Mouse (Mus musculus) urinary bladder, postnatal 36 days (tissue): Measurements from ENCODE around the gene Rcor3.

ENCODE experiments used
- DNase-seq, 2 experiments: peaks; one replicate each; pipeline ENCODE4 v3.0.0; 2022; ENCODE audit warnings: low spot score in 2 of 2, mixed read lengths in 1 of 2

Rcor3 gene

DNA sequence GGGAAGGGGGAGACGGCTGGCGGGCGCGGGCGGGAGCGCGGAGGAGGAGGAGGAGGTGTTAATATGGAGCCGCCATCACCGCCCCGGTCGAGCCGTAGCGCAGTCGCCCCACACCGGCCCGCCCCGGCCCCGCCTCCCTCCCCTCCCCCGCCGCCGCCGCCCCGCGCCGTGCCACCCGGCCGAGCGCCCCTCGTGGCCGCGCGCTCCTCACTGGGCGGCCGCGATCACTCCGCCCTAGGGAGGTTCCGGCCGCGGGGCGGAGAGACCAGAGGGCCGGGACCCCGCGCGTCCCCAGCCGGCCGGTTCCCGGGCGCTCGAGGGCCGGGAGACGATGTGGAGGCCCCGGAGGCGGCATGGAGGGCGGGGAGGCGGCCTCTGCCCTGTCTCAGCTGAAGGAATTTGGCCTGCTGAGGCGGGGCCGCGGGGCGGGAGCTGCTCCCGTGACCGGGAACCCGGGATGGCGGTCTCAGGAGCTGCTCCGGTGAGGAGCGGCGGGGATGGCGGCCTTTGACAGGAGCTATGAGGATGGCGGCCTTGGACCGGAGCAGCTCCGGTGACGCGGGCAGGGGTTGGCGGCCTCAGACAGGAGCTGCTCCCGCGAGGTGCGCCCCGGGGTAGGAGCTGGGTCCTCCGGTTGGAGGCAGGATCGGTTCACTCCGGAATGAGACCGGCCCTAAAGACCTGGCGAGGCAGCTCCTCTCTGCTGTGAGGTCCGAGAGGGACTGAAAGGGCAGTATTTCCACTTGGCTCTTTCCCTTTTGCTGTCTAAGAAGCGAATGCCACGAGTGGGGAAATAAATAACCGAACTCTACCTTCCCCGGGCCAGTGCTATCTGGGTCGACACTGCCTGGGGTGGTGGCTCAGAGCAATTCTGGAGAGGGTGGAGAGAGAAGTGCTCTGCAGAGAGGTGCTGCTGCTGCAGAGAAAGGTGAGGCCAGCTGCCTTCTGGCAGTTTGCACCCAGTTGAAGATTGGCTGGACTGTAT, at the start of gene Rcor3:
Rcor3 (minus strand) TSS at position 137 of the 985 bp plus-strand sequence.
- DNase-seq = peak; percentile 76 to 78

DNA sequence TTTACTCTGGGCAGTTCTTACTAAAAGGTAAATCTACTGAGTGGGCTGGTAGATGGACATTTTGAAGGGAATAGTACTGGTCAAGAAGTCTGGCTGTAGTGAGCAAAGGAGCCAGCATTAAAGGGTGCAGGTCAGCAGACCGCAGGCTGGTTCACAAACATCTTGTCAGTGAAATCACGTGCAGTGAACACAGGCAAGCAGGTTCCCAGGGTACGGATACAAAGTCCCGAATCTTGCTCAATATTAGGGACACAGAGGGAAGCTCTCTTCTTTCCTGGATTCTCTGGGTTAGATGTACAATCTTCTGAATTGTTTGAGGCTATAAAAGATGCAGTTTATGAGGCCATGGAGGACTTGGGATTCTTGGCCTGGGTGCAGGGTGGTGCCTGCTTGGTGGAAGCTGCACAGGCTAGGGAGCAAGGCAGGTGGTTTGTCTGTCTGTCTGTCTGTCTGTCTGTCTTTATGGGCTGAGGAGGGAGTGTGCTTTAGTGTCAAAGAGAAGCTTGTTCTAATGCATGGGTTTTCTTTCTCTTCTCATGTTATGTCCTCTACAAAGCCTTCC, 43.9 kb upstream of the Rcor3 start:
- no peak for DNase-seq

DNA sequence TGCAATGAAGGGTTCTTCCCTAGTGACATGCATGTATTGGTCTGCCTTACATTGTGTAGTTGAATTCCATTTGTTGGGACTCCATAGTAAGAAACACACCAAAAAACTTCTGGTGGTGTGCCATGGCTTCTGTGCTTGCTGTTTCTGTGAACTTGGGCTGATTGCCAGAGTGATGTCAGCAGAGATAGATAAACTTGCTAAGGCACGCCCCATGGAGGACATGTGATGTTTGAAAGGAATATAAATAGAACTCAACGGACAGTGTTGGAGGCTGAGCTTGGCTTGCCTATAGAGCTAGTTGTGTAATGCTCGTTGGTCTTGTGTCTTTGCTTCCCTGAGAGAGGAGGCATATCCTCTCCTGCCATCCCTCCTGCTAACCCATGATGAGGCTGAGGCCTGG, 42.0 kb upstream of the Rcor3 start:
- no peak for DNase-seq

DNA sequence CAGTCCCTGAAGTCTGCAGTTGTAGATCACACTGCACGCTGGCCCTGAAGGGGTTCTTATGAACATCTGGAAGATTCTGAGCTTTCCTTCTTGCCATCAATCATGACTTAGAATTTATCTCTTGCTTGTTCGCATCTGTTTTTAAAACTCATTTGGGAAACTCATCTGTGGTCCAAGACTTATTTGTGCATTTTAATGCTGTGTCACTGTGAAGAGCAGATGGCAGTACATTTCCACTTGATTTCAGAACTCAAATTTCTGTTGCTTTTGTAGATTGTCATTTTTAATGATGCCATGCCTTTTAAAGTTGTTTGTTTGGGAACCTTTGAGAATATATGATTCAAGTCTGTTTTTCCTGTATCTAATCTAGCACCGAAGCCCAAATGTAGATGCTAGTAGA, 33.6 kb upstream of the Rcor3 start:
- DNase-seq = no peak

DNA sequence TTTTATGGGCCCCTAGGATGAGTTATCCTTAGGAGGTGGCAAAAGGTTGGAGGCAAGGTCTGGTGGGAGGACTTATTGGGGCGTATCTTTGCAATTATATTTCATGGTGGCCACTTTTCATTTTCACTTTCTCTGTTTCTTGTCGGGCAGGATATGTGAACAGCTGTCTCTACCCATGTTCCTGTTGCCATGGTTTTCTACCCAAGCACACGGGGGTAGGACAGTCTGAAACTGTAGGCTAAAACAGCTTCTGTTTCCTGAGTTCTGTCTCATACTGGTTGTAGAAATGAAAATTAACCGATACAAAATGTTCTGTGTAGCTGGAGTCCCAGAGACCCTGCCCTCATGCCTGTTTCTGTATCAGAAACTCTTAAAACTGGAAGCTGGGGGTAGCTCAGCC, 13.3 kb upstream of the Rcor3 start:
- DNase-seq = no peak

DNA sequence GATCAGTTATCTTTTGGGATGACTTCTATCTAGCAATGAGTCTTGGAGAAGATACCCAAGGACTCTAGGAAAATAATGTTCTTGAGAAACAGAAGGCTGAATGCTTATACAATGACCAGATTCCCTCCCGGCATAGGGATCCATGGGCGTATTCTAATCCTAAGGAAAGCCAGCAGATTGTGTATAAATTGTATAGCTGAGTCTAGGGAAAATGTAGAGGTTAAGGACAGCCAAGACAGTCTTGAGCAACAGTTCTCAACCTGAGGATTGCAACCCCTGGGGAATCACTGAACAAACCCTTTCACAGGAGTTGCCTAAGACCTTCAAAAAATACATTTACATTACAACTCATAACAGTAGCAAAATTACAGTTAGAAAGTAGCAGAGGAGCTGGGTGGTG, 2.5 kb upstream of the Rcor3 start:
- no peak for DNase-seq

DNA sequence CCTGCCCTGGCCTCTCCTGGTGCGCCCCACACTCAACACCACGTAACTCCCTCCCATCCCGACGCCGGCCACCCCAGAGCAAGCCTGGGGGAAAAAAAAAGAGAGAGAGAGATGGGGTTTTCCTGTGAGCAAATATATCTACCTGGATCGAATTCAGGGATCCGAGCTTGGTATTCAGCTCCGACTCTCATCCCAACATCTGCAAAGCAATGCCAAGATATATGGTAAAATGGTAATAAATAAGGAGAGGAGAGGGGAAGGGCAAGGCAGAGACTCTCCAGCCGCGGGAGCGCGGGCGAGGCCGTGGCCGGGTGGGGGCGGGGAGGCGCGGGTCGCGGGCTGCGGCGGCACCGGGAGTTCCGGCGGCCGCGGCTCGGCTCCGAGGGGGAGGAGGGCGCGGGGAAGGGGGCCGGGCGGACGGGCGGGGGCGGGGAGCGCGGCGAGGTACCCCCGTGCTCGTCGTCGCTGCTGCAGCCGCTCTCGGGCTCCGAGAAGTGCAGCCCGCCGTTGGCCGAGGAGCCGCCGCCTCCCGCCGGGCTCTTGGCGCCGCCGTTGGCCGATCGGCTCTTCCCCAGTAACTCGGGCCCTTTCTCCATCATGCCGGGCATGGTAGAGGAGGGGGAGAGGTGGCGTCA, 454 bp downstream of the Rcor3 start:
- DNase-seq = peak in 1 of 2 experiments; percentile 19

DNA sequence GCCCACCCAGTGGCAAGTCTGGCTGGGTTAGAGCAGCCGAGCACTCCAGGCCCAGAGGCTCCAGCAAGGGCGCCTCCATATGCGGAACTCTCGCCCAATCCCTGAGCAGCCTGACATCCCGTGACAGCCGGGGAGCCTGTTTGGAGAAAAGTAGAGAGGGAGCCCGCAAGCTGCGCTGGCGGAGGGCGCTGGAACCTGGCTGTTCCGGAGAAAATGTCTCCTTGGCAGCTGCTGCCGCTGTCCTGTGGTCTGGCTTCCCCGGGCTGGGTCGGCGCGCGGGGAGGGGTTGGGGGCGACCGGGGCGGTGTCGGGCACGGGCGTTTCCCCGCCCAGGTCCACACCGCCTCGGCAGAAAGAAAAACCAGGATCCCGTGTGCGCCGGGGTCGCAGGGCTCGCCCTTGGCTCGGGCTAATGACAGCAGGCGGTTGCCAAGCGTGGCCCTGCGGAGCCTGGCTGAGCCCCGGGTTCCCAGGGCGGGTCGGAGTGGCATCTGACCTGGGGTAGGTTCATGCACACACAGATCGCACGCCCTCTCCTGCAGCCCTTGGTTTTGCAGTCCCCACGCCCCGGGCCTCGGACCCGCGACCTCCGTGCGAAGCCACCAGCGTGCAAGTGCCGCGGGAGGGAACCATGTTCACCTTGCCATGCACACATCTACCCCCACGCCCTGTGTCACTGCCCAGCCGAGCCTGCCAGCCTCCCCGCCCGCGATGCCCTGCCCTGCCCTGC, 1.1 kb downstream of the Rcor3 start:
- peak; percentile 56 to 79 for DNase-seq

DNA sequence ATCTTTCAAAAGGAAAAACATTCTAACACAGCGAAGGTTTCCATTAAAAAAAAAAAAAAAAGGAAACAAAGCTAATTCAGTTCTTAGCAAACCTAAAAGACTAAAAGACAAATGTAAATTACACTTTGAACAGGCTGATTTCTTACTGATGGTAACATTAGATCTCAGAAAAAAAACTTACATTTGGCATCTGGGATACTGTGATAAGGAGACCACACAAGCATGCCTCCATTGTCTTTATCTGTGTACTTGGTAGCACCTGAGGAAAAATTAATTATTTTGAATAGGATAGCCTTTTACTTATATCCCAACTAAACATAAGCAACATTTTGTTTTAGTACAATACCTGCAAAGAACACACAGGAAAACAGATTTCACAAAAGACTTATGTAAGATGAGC, 7.7 kb downstream of the Rcor3 start:
- no peak for DNase-seq

DNA sequence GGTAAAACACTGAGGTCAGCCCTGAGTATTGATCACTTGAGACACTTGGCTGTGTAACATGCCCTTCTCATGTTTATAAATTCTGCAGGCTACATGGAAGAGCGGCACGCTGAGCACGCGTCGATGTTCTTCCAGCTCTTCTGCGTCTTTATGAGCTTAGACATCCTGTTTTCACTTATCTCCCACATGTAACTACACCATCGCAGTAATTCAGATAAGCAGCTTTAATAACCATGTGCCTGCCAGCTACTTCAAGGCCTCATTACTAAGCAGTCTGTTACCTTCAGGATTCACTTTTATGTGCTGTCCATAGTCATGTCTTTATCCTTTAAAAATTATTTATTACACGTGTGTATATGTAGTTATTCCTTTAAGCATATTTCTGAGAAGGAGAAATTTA, 9.5 kb downstream of the Rcor3 start:
- no peak for DNase-seq

DNA sequence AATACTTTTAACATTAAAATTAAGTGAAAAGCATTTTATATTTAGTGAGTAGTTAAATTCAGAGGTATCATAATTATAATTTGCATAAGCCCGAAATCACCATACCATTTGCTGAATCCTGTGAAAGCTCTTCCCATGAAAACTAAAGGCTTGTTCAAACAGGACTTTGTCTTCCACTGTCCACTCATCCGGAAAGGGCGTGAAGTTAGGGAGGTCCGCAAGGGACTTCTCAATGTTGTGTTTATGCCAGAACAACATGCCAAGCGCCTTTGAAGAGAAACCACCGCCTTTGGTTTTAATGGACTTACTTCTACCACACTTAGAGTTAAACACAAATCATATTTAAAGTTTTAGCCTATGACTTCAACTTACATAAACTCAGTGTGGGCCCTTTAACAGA, 12.1 kb downstream of the Rcor3 start:
- no peak for DNase-seq

DNA sequence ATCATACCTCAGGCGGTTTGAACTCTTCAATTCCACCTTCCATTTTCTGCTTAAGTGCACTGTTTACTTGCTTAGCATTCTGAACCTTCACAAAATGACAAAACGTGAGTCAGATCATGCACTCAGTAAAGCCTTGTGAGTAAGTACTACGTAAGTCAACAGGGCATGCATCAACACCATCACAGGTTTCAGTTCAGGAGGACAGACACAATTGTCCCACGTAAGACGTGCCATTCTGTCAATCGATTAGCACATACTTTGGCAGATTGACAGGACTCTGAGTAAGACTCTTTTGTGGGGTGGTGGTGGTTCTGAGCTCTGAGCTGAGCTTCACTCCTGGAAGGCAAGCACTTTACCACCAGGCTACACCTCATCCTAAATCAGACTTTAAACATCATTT, 21.6 kb downstream of the Rcor3 start:
- DNase-seq = no peak

DNA sequence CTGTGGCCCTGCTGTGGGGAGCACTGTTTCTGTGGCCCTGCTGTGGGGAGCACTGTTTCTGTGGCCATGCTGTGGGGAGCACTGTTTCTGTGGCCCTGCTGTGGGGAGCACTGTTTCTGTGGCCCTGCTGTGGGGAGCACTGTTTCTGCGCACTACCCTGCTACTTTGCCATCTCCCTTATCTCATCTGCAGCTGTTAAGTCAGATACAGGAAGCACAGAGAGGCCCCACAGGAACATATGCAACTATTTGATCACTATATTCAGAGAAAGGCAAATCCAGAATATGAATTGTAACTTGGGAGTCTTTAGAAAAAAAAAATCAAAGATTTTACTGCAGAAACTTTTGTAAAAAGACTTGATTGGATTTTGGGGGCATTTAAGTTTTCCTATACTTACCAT, 22.5 kb downstream of the Rcor3 start:
- no peak for DNase-seq

DNA sequence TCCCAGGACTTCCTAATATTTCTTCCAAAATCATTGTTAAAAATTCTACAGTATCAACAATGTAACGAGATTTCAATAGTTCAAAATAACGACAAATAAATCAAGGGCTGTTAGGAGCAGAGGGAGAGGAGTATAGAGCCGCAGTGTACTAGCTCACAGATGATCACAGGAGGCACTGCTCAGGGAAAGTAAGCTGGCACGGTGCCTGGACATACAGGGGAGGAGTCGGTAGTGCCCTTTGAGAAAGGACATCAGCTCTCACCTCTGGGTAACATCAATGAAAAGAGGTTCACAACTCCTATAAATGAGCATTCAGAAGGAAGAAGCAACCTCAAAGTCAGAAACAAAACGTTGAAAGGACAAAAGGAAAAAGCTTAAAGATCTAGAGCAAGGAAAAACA, 28.7 kb downstream of the Rcor3 start:
- no peak for DNase-seq

DNA sequence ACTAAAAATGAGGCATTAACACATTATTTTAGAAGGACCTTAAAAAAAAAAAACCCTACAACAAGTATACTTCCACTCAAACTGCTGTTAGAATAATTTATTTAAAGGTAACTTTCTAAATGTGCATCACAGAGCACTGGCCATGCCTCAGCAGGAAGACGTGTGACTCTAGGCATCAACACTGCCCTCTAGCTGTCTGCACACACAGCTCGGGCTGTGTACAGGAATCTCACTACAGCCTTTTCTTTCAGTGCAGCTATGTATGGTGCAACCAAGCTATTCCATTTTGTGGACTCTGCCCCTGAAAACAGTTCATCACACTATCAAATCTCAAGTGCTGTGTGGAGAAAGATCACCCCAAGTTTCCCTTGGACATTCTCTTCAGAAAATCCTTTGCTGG, 30.5 kb downstream of the Rcor3 start:
- DNase-seq = no peak

DNA sequence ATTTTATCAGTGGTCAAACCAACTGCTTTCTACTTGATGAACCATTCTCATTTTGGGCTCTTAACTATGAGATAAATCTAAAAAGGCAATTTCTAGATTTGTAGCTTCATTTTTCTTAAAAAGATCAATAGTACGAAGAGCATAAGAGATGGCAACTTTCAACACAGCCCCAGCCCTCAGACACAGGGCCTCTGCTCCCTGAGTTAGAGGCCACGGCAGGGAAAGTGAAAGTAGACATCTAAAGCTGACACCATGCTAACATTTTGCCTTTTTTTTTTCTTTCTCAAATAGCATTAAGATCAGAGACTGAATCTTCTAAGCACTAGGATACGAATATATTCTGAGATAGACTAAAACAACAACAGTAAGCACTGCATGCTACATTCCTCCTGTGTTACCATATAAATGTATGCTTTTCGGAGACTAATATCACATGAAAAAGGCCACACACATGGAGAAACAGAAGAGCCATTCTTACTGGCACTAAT, 31.9 kb downstream of the Rcor3 start:
- no peak for DNase-seq

DNA sequence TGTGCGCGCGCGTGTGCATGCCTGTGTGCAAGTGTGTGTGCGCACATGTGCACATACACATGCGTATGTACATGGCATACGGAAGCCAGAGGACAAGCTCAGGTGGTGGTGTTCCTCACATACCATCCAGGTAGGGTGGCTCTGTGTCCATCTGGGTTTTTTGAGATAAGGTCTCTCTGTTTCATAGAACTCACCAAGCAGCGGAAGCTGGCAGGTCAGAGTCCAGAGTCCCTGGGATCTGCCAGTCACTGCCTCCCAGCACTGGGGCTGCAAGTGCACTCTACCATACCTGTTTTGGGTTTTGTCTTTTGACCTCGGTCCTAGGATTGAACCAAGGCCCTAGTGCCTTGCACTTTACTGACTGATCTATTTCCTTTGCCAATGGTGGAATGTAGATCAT, 33.8 kb downstream of the Rcor3 start:
- no peak for DNase-seq

DNA sequence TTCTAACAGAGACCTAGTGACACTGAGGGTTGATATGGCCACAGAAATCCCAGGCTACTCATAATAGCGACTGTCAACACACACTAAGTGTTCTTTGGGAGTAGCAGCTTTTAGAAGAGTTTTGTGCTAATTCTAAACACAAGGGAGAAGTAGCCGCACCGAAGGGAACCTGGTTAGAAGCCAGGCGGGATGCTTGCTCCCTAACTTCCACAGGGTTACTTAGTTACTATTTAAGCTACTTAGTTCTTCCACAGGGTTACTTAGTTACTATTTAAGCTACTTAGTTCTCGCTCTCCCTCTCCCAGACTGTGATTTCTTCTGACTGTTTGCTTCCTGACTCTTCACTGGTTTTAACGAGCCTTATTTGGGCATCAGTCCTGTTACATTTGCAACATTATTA, 34.7 kb downstream of the Rcor3 start:
- DNase-seq = no peak

DNA sequence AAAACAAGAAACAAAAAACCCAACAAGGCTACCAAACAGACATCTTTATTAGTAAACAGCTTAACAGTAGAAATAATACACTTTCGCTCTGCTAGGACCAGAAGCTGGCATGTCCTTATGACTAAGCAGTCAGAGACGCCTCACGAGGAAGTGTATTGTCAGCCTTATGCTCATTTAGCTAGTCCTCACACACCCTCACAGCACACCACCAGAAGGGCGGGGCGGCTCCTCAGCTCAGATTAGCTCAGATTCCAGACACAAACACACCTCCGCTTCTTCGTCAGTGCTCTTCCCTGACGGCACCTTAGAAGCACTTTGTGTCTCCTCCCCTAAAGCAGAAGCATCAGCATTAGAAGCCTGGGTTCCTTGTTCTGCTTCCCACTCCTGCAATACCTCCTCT, 36.5 kb downstream of the Rcor3 start:
- no peak for DNase-seq

DNA sequence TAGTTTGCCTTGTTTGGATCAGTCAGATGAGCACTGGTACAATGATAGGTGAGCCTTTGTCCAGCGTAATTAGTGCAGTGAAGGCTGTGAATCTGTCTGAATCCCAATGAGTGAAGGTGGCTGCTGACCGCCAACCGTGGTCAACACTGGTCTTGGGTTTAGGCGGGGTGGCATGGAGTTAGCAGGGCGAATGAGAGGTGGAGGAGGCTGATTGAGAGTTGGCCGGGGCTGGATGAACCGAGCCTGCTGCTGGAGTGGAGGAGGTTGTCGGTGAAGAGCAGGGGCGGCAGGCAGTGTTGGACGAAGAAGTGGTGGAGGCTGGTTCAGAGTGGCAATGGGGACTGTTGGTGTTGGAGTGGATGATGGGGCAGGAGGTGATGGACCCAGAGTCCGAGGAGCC, 37.1 kb downstream of the Rcor3 start:
- no peak for DNase-seq

DNA sequence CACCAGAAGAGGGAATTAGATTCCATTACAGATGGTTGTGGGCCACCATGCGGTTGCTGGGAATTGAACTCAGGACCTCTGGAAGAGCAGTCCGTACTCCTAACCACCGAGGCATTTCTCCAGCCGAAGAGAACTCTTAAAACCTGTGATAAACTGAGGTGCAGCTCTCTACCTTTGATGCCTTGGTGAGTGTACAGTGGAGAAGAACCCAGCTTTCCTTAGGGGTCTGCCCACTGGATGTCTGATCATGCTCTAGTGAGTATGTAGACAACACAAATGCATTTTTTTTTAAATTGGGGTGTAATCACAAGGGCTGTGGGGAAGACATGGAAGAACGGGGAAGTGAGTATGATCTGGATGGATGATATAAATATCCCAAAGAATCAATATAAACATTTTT, 42.2 kb downstream of the Rcor3 start:
- DNase-seq = no peak
